Mouse (Mus musculus): ENCODE measurements around the gene Baiap2l1.
"Not testable (repeated sequence)": the region's sequence is repeated elsewhere in the genome, so short reads cannot be mapped to it uniquely, and the experiment has no call there.

The Baiap2l1 gene

GRCm38 (mm10) chr5:144351185-144351584 lies 6.7 kb downstream of the Baiap2l1 start:
- no peak for DNase-seq (ENCODE audit: low spot score in 2 of 2)

GRCm38 (mm10) chr5:144344592-144344991 lies 13.3 kb downstream of the Baiap2l1 start:
- no peak for DNase-seq (ENCODE audit: low spot score in 2 of 2)

GRCm38 (mm10) chr5:144341085-144341484 lies 16.8 kb downstream of the Baiap2l1 start:
- no peak for DNase-seq (ENCODE audit: low spot score in 2 of 2)

- no peak for DNase-seq (ENCODE audit: low spot score in 2 of 2)
Measured at GRCm38 (mm10) chr5:144338787-144339186, 19.1 kb downstream of the Baiap2l1 start.

GRCm38 (mm10) chr5:144335357-144335756 lies 22.6 kb downstream of the Baiap2l1 start:
- not testable (repeated sequence) for DNase-seq (ENCODE audit: low spot score in 2 of 2)

GRCm38 (mm10) chr5:144334010-144334409 lies 23.9 kb downstream of the Baiap2l1 start:
- DNase-seq (ENCODE audit: low spot score in 2 of 2): no peak

- DNase-seq (ENCODE audit: low spot score in 2 of 2): no peak
Measured at GRCm38 (mm10) chr5:144322717-144323116, 35.2 kb downstream of the Baiap2l1 start.

- peak in 1 of 2 experiments; percentile 66 for DNase-seq (ENCODE audit: low spot score in 2 of 2)
Measured at GRCm38 (mm10) chr5:144321681-144322080, 36.2 kb downstream of the Baiap2l1 start.

GRCm38 (mm10) chr5:144318286-144318685 lies 39.6 kb downstream of the Baiap2l1 start:
- peak; percentile 10 to 14 for DNase-seq (ENCODE audit: low spot score in 2 of 2)

- no peak for DNase-seq (ENCODE audit: low spot score in 2 of 2)
Measured at GRCm38 (mm10) chr5:144317426-144317825, 40.5 kb downstream of the Baiap2l1 start.

- no peak for DNase-seq (ENCODE audit: low spot score in 2 of 2)
Measured at GRCm38 (mm10) chr5:144316442-144316841, 41.5 kb downstream of the Baiap2l1 start.

- no peak for DNase-seq (ENCODE audit: low spot score in 2 of 2)
Measured at GRCm38 (mm10) chr5:144314731-144315494, 43.0 kb downstream of the Baiap2l1 start.

GRCm38 (mm10) chr5:144313335-144313734 lies 44.6 kb downstream of the Baiap2l1 start:
- no peak for DNase-seq (ENCODE audit: low spot score in 2 of 2)

GRCm38 (mm10) chr5:144312183-144312582 lies 45.7 kb downstream of the Baiap2l1 start:
- DNase-seq (ENCODE audit: low spot score in 2 of 2): no peak

- no peak for DNase-seq (ENCODE audit: low spot score in 2 of 2)
Measured at GRCm38 (mm10) chr5:144308929-144309328, 49.0 kb downstream of the Baiap2l1 start.

GRCm38 (mm10) chr5:144303071-144303470 lies 54.8 kb downstream of the Baiap2l1 start:
- no peak for DNase-seq (ENCODE audit: low spot score in 2 of 2)

GRCm38 (mm10) chr5:144296090-144296604 lies 61.8 kb downstream of the Baiap2l1 start:
- no peak for DNase-seq (ENCODE audit: low spot score in 2 of 2)

GRCm38 (mm10) chr5:144295357-144295756 lies 62.6 kb downstream of the Baiap2l1 start:
- no peak for DNase-seq (ENCODE audit: low spot score in 2 of 2)

- DNase-seq (ENCODE audit: low spot score in 2 of 2): no peak
Measured at GRCm38 (mm10) chr5:144294908-144295307, 63.0 kb downstream of the Baiap2l1 start.

- DNase-seq (ENCODE audit: low spot score in 2 of 2): no peak
Measured at GRCm38 (mm10) chr5:144289769-144290440, 68.0 kb downstream of the Baiap2l1 start.

- no peak for DNase-seq (ENCODE audit: low spot score in 2 of 2)
Measured at GRCm38 (mm10) chr5:144288391-144288790, 69.5 kb downstream of the Baiap2l1 start.

GRCm38 (mm10) chr5:144287267-144287820 lies 70.6 kb downstream of the Baiap2l1 start:
- no peak for DNase-seq (ENCODE audit: low spot score in 2 of 2)

All from urinary bladder, adult 18-20 months (tissue).